Mouse (Mus musculus): Measurements from ENCODE around the gene Cdc26. TPM values are rescaled to one million over a fixed set of nuclear protein-coding genes. Genes with fewer than 3 reads are reported as not detected.

Gene Cdc26
- total RNA-seq, 2 experiments from 2014 or later = 53.5 to 59.4 TPM

DNA sequence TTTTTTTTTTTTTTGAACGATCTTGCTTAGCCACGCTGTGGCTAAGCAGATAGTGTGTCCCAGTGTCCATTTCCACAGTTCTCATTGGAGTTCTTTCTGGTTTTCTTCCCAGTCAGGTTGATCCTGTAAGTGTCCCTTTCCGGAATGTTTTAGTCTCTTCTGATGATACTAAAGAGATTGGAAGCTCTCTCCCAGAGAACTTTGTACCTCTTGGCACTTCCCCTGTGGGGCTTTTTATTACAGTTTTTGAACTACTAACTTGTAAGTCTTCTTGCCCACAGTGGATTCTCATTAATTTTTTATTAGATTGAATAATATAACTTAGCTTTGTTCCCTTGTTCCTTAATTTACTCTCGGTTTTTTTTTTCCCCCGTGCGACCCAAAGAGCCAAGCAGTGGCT lies 46.9 kb downstream of the Cdc26 start:
- no peak for DNase-seq

DNA sequence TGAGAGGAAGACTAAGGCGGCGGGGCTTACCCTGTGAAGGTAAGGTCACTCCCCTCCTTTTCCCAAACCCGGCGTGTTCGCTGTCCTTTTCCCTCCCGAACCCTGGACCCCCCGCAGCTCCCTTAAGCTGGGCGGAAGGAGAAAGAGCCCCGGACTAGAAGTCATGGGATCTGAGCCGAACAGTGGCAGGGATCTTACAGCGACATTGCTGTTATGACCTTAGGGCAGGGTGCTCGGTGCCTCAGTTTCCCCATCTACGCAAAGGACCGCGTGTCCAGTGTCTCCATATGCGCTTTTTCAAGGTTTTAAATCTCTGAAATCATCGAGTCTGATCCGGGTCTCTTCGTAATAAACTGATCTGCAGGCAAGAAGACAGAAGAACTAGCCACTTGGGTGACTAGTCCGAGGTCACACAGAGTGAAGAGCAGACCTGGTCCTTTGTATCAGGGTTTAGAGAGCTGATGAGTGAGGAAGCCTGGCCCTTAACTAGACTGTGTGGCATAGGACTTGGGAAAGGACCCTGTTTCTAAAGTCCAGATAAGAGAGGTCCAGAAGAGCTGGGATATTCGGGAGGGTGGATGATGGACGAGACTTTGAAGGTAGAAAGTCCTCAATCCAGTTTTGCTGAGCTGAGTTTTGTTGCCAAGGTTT lies 47.5 kb downstream of the Cdc26 start:
- no peak for DNase-seq

DNA sequence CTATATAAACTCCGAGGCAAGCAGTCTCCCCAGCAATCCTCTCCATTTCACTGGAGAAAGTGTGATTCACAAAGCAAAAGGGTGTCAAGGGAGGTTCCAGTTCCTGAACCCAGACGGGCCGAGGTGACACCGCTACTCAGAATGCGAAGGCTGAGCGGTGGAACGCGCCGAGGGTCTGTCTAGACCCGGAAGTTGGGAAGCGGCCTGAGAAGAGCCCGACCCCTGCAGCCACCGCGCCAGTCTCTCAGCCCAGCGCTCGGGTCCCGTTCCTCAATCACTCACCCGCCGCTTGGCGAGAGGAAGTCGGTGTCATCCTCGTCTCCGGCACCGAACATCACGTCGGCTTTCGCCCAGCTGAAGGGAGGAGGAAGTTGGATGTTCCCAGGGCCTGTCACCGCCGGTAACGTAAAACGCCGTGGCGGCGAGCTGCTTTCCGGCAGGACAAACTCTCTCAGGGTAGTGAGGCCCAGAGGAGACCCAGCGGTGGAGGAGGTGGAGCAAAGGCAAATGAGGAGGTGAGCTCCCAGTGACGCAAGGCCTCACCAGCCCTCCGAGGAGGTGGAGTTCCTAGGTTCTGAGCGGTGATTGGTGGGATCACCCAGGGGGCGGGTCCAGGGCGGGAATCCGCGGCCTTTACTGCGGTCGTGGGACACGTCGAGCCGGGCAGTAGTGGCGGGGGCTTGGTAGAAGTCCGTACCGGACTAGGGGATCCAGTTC lies 48.2 kb downstream of the Cdc26 start, which contains the start of the genes Fkbp15 and Slc31a1:
Gene Fkbp15, minus strand, starts transcription at position 461 of the 717 bp plus-strand sequence.
Gene Slc31a1, plus strand, starts transcription at position 640 of the 717 bp plus-strand sequence.
- peak; percentile 93 for DNase-seq

DNA sequence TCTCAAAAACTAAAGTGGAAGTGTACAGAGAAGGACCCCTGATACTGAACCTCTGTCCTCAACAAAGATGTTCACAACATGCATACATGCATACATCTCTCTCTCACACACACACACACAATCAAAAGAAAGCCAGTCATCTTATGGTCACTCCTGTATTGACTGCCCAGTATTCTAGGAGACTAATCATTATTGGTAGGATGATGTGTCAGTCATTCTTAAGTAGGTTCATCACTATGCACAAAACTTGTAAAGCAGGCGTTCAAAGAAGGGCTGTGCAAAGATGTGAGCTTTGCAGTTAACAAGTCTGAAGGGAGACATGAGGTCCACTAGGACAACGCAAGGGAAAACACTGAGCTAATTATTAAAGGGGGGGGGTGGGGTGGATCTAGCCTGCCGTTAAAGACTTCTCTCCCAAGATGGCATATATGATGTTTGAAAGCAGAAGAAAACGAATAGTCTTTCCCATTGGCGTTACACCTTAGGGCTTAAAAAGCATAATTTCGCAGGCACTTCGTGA lies 49.1 kb downstream of the Cdc26 start:
- no peak for DNase-seq

DNA sequence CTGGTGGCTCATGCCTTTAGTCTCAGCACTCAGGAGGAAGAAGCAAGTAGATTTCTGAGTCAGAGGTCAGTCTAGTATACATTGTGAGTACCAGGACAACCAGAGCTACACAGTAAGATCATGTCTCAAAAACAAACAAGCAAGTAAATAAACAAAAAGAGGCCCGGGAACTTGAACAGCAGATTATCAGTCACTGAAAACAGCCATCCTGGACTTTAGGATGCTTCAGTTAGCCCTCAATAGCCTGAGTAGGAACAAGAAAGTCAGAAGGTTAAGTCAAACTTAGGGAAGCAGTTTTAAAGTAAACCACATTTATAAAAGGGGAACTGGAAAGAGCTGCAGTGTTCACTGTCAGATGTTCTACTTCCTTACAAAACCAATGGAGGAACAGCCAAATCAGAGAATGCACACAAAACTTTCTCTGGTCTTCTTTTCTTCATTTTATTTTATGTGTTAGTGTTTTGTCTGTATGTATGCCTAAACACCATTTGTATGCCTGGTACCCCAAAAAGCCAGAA lies 50.8 kb downstream of the Cdc26 start:
- no peak for DNase-seq

DNA sequence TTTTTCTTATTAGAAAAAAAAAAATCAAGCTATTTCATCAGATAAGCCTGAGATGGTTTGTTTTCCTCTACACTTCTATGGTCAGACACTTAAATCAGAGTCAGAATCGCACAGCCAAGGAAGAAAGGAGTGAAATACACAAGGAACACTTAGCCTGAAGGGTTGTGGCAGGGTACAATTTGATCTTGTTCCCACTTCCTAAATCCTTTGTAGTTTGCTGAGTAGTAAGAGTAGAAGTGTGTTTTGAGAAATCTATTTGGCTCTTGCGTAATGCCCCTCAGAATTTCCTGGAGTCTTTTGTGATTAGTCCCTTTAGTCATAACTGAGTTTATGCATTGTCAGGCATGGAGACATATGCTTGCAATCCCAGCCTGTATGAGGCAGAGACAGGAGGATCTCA lies 59.1 kb downstream of the Cdc26 start:
- no peak for DNase-seq

DNA sequence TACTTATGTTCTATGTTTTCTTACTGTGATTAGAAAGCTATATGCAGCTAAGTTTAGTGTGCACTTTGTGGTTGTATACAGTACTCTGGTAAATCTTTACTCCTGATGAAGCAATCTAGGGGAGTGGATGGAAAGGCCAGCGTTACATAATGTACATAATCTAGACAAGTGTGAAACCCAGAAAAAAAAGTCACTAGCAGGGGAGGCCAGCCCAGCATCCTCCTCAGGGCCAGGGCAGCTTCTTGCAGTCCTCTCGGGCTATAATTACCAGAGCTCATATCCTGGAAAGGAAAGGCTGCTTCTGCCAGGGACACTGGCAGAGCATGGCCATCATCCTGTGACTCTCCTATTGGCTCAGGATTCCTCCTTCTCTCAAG lies 60.1 kb downstream of the Cdc26 start:
- DNase-seq = no peak

DNA sequence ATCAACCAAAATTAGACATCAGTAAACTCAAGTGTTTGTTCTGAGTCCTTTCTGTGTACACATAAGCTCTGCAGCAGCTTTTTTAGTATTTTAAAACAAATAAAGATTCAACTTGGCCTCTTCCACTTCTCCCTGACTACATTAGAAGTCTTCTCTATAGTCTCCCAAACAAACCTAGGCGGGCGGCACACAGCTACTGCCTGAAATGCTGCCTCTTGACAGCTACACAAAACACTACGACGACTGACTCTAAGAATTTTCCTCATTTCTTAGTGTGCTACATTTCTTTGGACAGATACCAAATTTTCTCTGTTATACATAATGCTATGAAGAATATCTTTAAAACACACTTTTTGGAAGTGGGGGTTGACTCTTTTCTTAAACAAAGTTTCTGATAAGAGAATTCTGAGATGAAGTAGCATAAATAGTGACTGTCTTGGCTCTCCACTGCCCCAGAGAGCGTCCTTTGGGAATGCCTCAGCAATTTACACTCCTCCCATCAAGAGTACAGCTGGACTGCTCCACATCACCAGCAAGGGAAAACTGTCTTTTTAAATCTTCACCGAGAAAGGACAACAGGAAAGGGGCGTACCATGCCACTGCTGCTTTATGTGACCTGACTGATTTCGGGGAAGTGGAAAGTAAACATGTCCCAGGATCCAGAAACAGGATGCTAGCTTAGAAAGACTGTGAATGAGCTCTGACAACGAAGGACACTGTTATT lies 60.7 kb downstream of the Cdc26 start:
- no peak for DNase-seq

DNA sequence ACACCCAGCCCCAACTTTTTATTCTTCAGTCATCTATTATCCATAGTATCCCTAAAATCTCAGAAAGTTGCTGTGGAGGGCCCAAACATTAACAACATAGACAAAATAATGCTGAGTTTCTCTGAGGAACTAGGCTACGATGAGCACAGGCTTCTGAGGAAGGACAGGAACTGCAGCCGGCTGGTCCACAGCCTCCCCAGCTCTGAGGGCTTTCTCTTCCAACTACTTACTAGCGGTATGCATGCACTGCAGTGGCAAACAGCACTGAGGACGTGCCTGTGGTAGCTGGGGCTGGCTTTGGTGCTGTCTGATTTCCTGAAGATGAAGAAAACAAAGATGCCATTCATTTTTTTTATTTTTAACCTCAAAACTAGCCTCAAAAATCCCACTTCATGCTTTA lies 62.6 kb downstream of the Cdc26 start:
- DNase-seq = no peak

DNA sequence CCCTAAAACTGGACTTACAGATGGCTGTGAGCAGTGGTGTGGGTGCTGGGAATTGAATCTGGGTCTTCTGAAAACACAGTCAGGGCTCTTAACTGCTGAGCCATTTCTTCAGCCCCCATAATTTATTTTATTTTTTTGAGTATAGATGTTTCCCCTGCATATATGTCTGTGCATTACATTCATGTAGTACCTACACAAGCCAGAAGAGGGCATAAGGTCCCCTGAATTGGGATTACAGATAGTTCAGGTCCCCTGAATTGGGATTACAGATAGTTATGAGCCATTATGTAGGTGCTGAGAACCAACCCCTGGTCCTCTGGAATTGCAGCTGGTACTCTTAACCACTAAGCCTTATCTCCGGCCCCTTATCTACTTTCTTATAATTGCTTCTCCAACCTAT lies 64.4 kb downstream of the Cdc26 start:
- DNase-seq = no peak

DNA sequence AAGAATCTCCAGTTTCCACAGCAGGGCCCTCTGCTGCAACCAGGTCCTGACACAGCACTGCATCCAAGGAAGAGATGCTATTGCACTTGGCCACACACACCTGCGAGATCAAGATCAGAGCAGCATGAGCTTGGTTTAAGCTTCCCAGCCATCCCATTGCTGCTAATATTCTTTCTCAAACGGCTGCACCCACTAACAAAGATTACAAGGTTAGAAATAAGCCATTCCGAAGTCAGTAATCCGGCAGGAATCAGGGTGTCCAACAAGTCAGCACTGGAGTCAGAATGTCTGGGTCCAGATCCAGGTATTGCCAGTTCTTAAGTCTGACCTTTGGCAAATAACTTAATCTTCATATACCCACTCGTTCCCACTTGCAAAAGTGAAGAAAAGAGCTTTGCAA lies 69.9 kb downstream of the Cdc26 start:
- no peak for DNase-seq

Other genes starting within 250 kb of the Cdc26 start
- 1 to 10 TPM; 3.0 to 3.3 TPM for gene Zfp37, start 177.6 kb downstream of the Cdc26 start, total RNA-seq (2021)
- gene Slc31a2, start 146.1 kb downstream of the Cdc26 start, total RNA-seq (2021) = 1 to 10 TPM; 6.6 to 9.2 TPM
- gene Fkbp15, start 48.1 kb downstream of the Cdc26 start, total RNA-seq (2021) = 10 to 100 TPM; 18.0 to 22.0 TPM
- gene Slc31a1, start 47.9 kb downstream of the Cdc26 start, total RNA-seq (2021) = 10 to 100 TPM; 12.4 to 16.6 TPM
- gene Prpf4, start 155 bp upstream of the Cdc26 start, total RNA-seq (2021) = 10 to 100 TPM; 13.5 to 13.6 TPM
- gene Rnf183, start 26.6 kb upstream of the Cdc26 start, total RNA-seq (2021) = not detected
- gene Wdr31, start 62.3 kb upstream of the Cdc26 start, total RNA-seq (2021) = under 1 TPM; 0.27 to 0.54 TPM
- gene Bspry, start 71.4 kb upstream of the Cdc26 start, total RNA-seq (2021) = under 1 TPM; 0.66 to 0.70 TPM
- 1 to 10 TPM; 3.9 to 6.2 TPM for gene Hdhd3, start 94.8 kb upstream of the Cdc26 start, total RNA-seq (2021)
- gene Alad, start 111.3 kb upstream of the Cdc26 start, total RNA-seq (2021) = 10 to 100 TPM; 26.9 to 30.0 TPM
- gene Pole3, start 116.4 kb upstream of the Cdc26 start, total RNA-seq (2021) = 10 to 100 TPM; 20.9 to 21.8 TPM
- under 1 TPM; 0.18 to 0.26 TPM for gene 4933430I17Rik, start 116.7 kb upstream of the Cdc26 start, total RNA-seq (2021)
- 10 to 100 TPM; 20.1 to 32.8 TPM for gene Rgs3, start 151.2 kb upstream of the Cdc26 start, total RNA-seq (2021)

All from gastrocnemius, postnatal 10 days (tissue).